Mouse (Mus musculus) monocyte, adult 5-6 weeks (primary cell): ENCODE measurements around the gene Prdm16. TPM values are rescaled to one million over a fixed set of nuclear protein-coding genes. Genes with fewer than 3 reads are reported as not detected.
A peak's percentile ranks its signal among the peaks of the same experiment; 100 is the strongest.

ENCODE experiments used
- ATAC-seq: fragments of 153-309, 156-312 bp; replicated peaks from 2 replicates; pipeline ENCODE4 v1.8.0; 2017; ENCODE audit warnings: mild to moderate bottlenecking; ENCODE audit not compliant: low TSS enrichment, insufficient number of reproducible peaks, severe bottlenecking, poor library complexity, low FRiP score
- total RNA-seq: library from RNA; stranded (forward); fragments of 200-1000, 200-491, 200-594 nt; gene quantifications from 3 replicates; pipeline ENCODE4 v1.2.3, GENCODE M21; 2017

Prdm16 gene
- total RNA-seq, 1 experiment from 2014 or later = 0.19 TPM

- ATAC-seq = no peak
Observed at GRCm38 (mm10) chr4:154335761-154336160, 300.9 kb downstream of the Prdm16 start, which contains the start of gene B230104I21Rik. TSS of gene B230104I21Rik (plus strand) at chr4:154336127.

DNA sequence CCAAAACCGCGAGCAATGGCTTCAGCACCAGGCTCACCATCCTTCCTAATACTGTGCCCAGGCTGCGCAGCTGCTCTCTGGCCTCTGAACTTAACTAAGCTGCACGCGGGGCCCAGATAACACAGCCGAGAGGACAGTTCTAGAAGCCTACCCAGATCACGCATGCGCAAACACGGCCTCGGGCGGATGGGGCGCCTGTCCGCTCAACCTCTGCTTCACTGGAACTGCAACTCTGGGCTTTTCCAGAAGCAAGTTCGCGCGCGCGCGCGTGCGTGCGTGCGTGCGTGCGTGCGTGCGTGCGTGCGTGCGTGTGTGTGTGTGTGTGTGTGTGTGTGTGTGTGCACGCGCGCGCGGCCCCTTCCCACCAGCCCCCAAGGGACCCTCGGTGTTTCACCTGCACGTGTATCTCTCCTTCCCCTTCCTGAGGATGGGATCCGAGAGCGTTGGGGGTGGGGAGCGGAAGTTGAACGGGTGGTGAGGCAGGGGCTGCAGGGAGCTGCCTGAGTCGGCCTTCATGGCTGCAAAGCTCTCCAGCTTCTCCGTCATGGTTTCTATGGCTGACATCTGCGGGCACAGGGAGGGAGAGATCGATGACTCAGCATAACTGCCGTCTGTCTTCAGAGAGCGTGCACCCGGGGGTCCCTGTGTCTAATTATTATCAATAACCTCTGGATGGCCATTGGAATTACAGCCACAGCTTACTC lies 301.8 kb downstream of the Prdm16 start:
- no peak for ATAC-seq

DNA sequence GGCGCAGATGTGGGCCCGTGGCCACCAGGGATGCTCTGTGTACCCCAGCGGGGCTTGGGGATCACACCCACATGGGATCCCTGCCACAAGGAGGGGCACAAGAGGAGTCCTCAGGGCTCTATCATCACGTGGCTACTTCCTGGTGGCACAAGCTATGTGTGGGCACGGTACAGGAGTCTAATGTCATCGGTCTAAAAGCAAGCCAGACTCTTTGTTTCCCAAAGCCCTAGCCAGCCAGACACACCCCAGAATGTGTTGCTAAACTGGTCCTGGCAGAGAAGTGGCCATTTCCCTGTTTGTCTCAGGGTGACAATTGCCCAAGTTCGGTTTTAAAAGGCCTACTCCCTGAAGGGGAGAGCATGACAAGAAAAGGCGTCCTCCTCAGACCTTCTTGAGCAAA lies 303.4 kb downstream of the Prdm16 start:
- no peak for ATAC-seq

GRCm38 (mm10) chr4:154331271-154331670 lies 305.4 kb downstream of the Prdm16 start:
- no peak for ATAC-seq

DNA sequence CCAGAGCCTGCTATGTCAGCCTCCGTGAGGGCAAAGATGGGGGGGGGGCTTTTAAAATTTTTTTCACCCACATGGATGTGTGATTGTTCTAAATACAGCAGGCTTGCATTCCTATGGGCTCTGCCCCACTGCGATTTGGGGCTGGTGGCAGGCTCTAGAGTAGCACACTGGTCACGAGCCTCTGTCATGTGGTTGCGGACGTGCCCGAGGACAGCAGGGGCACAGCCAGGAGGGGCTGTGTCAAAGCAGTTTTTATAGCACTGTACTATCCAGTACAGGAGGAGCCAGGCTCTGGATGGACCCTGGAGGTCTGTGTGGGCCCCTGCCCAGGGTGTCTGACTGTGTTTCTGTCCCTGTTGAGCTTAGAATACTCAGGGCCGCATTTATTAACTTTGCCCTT lies 306.7 kb downstream of the Prdm16 start:
- no peak for ATAC-seq

DNA sequence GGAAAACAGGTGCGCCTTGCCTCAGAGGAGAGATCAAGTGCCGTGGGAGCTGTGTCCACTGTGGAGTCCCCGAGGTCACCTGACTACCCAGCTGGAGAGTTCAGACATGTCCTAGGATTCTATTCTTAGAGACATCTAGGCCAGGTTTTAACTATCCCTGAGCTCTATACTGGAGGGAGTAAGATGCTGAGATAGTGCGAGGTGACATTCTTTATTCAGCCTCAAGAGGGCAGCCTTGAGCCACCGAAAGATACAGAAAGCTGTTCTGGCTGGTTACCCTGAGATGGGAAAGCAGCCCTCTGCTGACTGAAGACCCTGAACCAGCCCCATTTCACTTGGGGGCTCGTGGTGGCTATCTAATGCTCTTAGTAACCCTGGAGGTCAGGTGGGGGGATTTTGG lies 307.8 kb downstream of the Prdm16 start:
- ATAC-seq = no peak

- no peak for ATAC-seq
Observed at GRCm38 (mm10) chr4:154328431-154328830, 308.2 kb downstream of the Prdm16 start.

- ATAC-seq = no peak
Observed at GRCm38 (mm10) chr4:154325410-154325809, 311.3 kb downstream of the Prdm16 start.

DNA sequence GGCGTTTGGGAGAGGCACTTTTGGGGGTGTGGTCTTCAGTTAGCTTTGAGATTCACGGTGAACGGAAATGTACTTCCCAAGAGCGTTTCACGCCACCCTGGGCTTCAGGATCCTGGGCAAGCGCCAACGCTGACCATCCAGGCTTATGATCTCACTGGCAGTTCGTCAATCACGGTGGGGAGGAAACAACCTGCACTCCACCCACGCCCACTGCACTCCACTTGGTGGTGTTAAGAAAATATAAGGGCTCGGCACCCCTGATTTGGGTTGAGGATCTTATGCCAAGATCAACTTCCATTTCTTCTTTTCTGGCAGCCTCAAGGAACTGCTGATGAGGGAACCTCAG lies 323.1 kb downstream of the Prdm16 start:
- ATAC-seq = no peak

DNA sequence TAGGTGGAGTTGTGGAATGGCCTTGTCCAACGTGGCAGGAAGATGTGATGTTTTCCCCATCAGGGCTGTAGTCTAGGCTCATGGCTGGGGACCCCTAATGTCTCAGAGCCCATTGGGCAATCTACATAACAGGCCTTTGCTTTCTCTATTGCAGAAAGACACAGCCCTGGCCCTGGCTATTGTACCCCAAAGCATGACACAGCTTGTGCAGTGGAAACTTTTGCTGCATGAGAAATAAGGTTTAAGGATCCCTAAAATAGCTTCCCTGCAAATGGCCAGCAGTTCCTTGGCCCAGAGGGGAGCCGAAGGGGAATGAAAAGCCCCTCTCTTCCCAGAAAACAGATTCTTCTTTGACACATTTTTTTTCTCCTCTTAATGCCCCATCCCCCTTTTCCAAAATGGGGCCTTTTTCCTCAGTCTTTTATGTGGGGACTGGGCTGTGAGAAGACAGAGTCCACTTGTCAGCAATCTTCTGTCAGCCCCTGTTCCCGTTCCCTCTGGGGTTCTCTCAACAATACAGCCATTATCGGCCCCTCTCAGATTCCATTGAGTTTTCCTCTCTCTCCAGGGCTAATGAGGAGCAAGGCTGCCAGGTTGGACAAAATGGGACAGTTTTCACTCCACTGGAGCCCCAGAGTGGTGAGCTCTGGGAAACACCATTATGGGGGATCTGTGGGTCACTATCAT lies 323.6 kb downstream of the Prdm16 start:
- ATAC-seq = no peak

DNA sequence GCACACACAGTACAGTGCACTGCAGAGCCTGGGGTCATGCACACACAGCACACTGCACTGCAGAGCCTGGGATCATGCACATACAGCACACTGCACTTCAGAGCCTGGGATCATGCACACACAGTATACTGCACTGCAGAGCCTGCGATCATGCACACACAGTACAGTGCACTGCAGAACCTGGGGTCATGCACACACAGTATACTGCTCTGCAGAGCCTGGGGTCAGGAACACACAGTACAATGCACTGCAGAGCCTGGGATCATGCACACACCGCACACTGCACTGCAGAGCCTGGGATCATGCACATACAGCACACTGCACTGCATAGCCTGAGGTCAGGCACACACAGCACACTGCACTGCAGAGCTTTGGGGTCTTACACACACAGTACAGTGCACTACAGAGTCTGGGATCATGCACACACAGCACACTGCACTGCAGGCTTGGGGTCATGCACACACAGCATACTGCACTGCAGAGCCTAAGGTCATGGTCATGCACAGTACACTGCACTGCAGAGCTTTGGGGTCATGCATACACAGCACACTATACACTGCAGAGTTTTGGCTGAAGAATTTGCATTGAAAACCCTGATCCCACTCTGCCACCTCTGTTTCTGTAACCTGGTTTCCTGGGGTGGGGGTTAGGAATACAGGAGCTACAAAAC lies 324.4 kb downstream of the Prdm16 start:
- ATAC-seq = no peak

GRCm38 (mm10) chr4:154310576-154311262 lies 326.0 kb downstream of the Prdm16 start:
- no peak for ATAC-seq

- no peak for ATAC-seq
Observed at GRCm38 (mm10) chr4:154309131-154309530, 327.5 kb downstream of the Prdm16 start.

GRCm38 (mm10) chr4:154301466-154301881 lies 335.2 kb downstream of the Prdm16 start, which contains the start of gene Arhgef16:
TSS of gene Arhgef16 (minus strand) at chr4:154301676.
- ATAC-seq = peak; percentile 74

- ATAC-seq = no peak
Observed at GRCm38 (mm10) chr4:154299541-154300271, 337.0 kb downstream of the Prdm16 start.

DNA sequence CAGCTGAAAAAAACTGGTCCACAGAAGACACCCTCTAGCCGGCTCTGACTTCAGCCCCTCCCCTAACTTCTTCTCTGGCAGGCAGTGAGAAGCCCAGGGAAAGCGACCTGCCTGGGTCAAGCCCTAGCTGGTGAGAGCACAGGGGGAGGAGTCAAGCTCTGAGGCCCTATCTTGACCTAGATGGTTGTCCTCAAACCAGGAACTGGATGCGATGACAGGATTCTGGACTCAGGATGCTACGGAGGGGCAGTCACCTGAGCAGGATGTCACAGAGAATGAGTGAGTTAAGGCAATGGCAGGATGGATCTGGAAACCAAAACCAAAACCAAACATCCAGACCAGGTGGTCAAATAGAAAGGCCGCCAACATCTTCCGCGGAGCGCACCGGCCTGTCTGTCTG lies 338.9 kb downstream of the Prdm16 start:
- no peak for ATAC-seq

GRCm38 (mm10) chr4:154294262-154294731 lies 342.4 kb downstream of the Prdm16 start:
- ATAC-seq = no peak

- no peak for ATAC-seq
Observed at GRCm38 (mm10) chr4:154293735-154294201, 342.9 kb downstream of the Prdm16 start.
